ENCODE assay signal across 30 mouse cellular contexts in the genomic region with DNA sequence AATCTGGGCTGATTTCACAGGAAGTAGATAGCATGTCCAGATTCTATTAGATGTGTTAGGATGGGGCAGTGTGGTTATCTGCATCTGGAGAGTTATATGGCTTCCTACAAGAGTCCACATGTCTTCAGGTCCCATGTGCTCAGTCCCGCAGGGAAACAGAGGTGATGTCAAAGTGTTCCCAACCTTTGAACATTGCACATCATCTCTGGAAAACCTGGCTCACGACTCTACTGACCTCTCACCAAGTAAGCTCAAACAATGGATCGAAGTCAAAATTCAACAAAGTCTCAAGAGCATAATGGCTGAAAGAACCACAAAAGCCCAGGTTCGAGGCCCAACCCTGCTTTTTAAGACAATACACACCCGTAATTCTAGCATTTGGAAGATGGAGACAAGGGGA. TPM values are rescaled to one million over a fixed set of nuclear protein-coding genes. Genes with fewer than 3 reads are reported as not detected.
"Had no signal": no experiment of that assay in that cellular context is flagged by ENCODE, and none has a peak within 500 bp of the region (broad histone marks: within the 10 kb centered on the region; RNA-seq: fewer than 3 reads in every experiment).

No protein-coding gene starts in this region.

- H3K9me3 ChIP-seq: embryonic facial prominence, embryonic 10.5 days; embryonic facial prominence, embryonic 12.5 days; embryonic facial prominence, embryonic 13.5 days; embryonic facial prominence, embryonic 15.5 days; forebrain, embryonic 10.5 days; forebrain, embryonic 12.5 days; forebrain, embryonic 13.5 days; forebrain, embryonic 15.5 days had no signal

- DNase-seq: cerebellum, adult 2 months; cerebellum, adult 8-10 months; cerebellum, adult 9-10 months; cerebellum, adult 9-11 months; cerebellum, postnatal 10 days; cerebellum, postnatal 14 days; cerebellum, postnatal 25 days; cerebellum, postnatal 36 days; embryo, embryonic 11 days; forebrain, postnatal 0 days; gastrocnemius, adult 2 months; gastrocnemius, postnatal 10 days; gastrocnemius, postnatal 14 days; gastrocnemius, postnatal 25 days; gastrocnemius, postnatal 36 days; heart, adult 18-20 months; heart, adult 2 months had no signal

- H3K4me3 ChIP-seq: embryonic facial prominence, embryonic 10.5 days; embryonic facial prominence, embryonic 12.5 days; embryonic facial prominence, embryonic 13.5 days; embryonic facial prominence, embryonic 15.5 days; erythroblast, embryonic 14.5 days; forebrain, embryonic 10.5 days; forebrain, embryonic 12.5 days; forebrain, embryonic 13.5 days; forebrain, embryonic 15.5 days; gastrocnemius, adult 2 months; heart, adult 2 months had no signal

- H3K27me3 ChIP-seq: embryonic facial prominence, embryonic 12.5 days; embryonic facial prominence, embryonic 13.5 days; embryonic facial prominence, embryonic 15.5 days; forebrain, embryonic 12.5 days; forebrain, embryonic 13.5 days; forebrain, embryonic 15.5 days had no signal

- H3K9ac ChIP-seq: embryonic facial prominence, embryonic 12.5 days; embryonic facial prominence, embryonic 13.5 days; embryonic facial prominence, embryonic 15.5 days; forebrain, embryonic 12.5 days; forebrain, embryonic 13.5 days; forebrain, embryonic 15.5 days; forebrain, postnatal 0 days had no signal

- H3K36me3 ChIP-seq: embryonic facial prominence, embryonic 10.5 days; embryonic facial prominence, embryonic 12.5 days; embryonic facial prominence, embryonic 13.5 days; embryonic facial prominence, embryonic 15.5 days; forebrain, embryonic 10.5 days; forebrain, embryonic 12.5 days; forebrain, embryonic 15.5 days had no signal

- H3K4me2 ChIP-seq: embryonic facial prominence, embryonic 12.5 days; embryonic facial prominence, embryonic 13.5 days; embryonic facial prominence, embryonic 15.5 days; forebrain, embryonic 12.5 days; forebrain, embryonic 13.5 days; forebrain, embryonic 15.5 days had no signal

- ATAC-seq: forebrain, embryonic 13.5 days; forebrain, embryonic 14.5 days; forebrain, embryonic 15.5 days; forebrain, embryonic 16.5 days; forebrain, postnatal 0 days had no signal

- H3K4me1 ChIP-seq: embryonic facial prominence, embryonic 15.5 days; forebrain, embryonic 12.5 days; forebrain, embryonic 13.5 days; forebrain, embryonic 15.5 days had no signal

- H3K27ac ChIP-seq: embryonic facial prominence, embryonic 10.5 days; embryonic facial prominence, embryonic 12.5 days; embryonic facial prominence, embryonic 13.5 days; embryonic facial prominence, embryonic 15.5 days; forebrain, embryonic 10.5 days; forebrain, embryonic 12.5 days; forebrain, embryonic 13.5 days; forebrain, embryonic 15.5 days; gastrocnemius, adult 2 months; heart, adult 2 months had no signal

RNA-seq across cellular contexts. Expression of a gene that starts 48.7 kb away (rescaled TPM):
- total RNA-seq: common myeloid progenitor, adult 5-6 weeks; granulocyte monocyte progenitor cell, adult 5-6 weeks had no signal
- polyA plus RNA-seq: erythroblast, embryonic 14.5 days had no signal
